Mouse (Mus musculus): ENCODE results near the gene Prmt9.

Gene Prmt9

GRCm38 (mm10) chr8:77549121-77549706 lies at the start of gene Prmt9:
Gene Prmt9, plus strand, starts transcription at chr8:77549397.
- DNase-seq (ENCODE audit: low read depth, low spot score) = peak; percentile 87

GRCm38 (mm10) chr8:77500264-77500663 lies 48.9 kb upstream of the Prmt9 start:
- no peak for DNase-seq (ENCODE audit: low read depth, low spot score)

GRCm38 (mm10) chr8:77501131-77501530 lies 48.1 kb upstream of the Prmt9 start:
- DNase-seq (ENCODE audit: low read depth, low spot score) = no peak

- no peak for DNase-seq (ENCODE audit: low read depth, low spot score)
These were observed 46.6 kb upstream of the Prmt9 start for GRCm38 (mm10) chr8:77502547-77502946.

- no peak for DNase-seq (ENCODE audit: low read depth, low spot score)
These were observed 42.7 kb upstream of the Prmt9 start for GRCm38 (mm10) chr8:77506539-77506938.

GRCm38 (mm10) chr8:77507510-77508035 lies 41.6 kb upstream of the Prmt9 start:
- DNase-seq (ENCODE audit: low read depth, low spot score) = no peak

GRCm38 (mm10) chr8:77509044-77509443 lies 40.2 kb upstream of the Prmt9 start:
- DNase-seq (ENCODE audit: low read depth, low spot score) = no peak

- DNase-seq (ENCODE audit: low read depth, low spot score) = no peak
These were observed 38.8 kb upstream of the Prmt9 start for GRCm38 (mm10) chr8:77510426-77510825.

GRCm38 (mm10) chr8:77511750-77512493 lies 37.3 kb upstream of the Prmt9 start:
- no peak for DNase-seq (ENCODE audit: low read depth, low spot score)

GRCm38 (mm10) chr8:77515201-77515600 lies 34.0 kb upstream of the Prmt9 start:
- DNase-seq (ENCODE audit: low read depth, low spot score) = no peak

- no peak for DNase-seq (ENCODE audit: low read depth, low spot score)
These were observed 33.4 kb upstream of the Prmt9 start for GRCm38 (mm10) chr8:77515786-77516185.

- DNase-seq (ENCODE audit: low read depth, low spot score) = no peak
These were observed 32.4 kb upstream of the Prmt9 start for GRCm38 (mm10) chr8:77516845-77517244.

- DNase-seq (ENCODE audit: low read depth, low spot score) = peak; percentile 70
These were observed 31.6 kb upstream of the Prmt9 start, which contains the start of gene Arhgap10 for GRCm38 (mm10) chr8:77517301-77518200. Gene Arhgap10, minus strand, starts transcription at chr8:77517953.

GRCm38 (mm10) chr8:77518201-77519115 lies 30.7 kb upstream of the Prmt9 start:
- DNase-seq (ENCODE audit: low read depth, low spot score) = no peak

GRCm38 (mm10) chr8:77520601-77521000 lies 28.6 kb upstream of the Prmt9 start:
- DNase-seq (ENCODE audit: low read depth, low spot score) = no peak

- DNase-seq (ENCODE audit: low read depth, low spot score) = no peak
These were observed 28.0 kb upstream of the Prmt9 start for GRCm38 (mm10) chr8:77521028-77521785.

- DNase-seq (ENCODE audit: low read depth, low spot score) = no peak
These were observed 26.2 kb upstream of the Prmt9 start for GRCm38 (mm10) chr8:77522984-77523383.

GRCm38 (mm10) chr8:77524018-77524615 lies 25.1 kb upstream of the Prmt9 start:
- DNase-seq (ENCODE audit: low read depth, low spot score) = no peak

GRCm38 (mm10) chr8:77524906-77525305 lies 24.3 kb upstream of the Prmt9 start:
- no peak for DNase-seq (ENCODE audit: low read depth, low spot score)

GRCm38 (mm10) chr8:77526130-77526529 lies 23.1 kb upstream of the Prmt9 start:
- DNase-seq (ENCODE audit: low read depth, low spot score) = no peak

Measured in embryo, embryonic 11.5 days (tissue).